Mouse (Mus musculus) CH12.LX (cell line): ENCODE data around the gene Cxcl1. TPM values are rescaled to one million over a fixed set of nuclear protein-coding genes. Genes with fewer than 3 reads are reported as not detected.

Experiments used
- DNase-seq: peaks from one replicate; pipeline ENCODE4 v3.0.0-alpha.2; 2013; ENCODE audit errors: extremely low read depth
- H3K27ac ChIP-seq: 2 replicates; pipeline ENCODE4 v1.5.1; 2012; ENCODE audit warnings: low read depth, mild to moderate bottlenecking, control low read depth, moderate library complexity; ENCODE audit not compliant: insufficient read depth
- H3K27me3 ChIP-seq: replicated peaks from 2 replicates; pipeline ENCODE3; 2012; ENCODE audit warnings: inconsistent platforms
- H3K36me3 ChIP-seq, 2 experiments: replicated peaks in 1 of 2; 2 replicates each; pipeline versions ENCODE3 to v1.6.1; 2012; ENCODE audit warnings: inconsistent platforms in 1 of 2, low read length in 1 of 2, mild to moderate bottlenecking in 1 of 2, mixed read lengths in 1 of 2, moderate library complexity in 1 of 2; ENCODE audit not compliant: control insufficient read depth in 1 of 2, insufficient read depth in 1 of 2
- H3K4me1 ChIP-seq, 2 experiments: 2 replicates each; pipeline ENCODE4 v1.6.1; 2012; ENCODE audit warnings: inconsistent platforms in 1 of 2, moderate library complexity in 1 of 2; ENCODE audit not compliant: insufficient read depth in 2 of 2, control insufficient read depth in 1 of 2
- H3K4me2 ChIP-seq: 2 replicates; pipeline ENCODE4 v1.6.1; 2012; ENCODE audit warnings: low read depth, mild to moderate bottlenecking, control low read depth; ENCODE audit not compliant: poor library complexity, insufficient read depth, severe bottlenecking
- H3K4me3 ChIP-seq, 3 experiments: fragments of 150-350 bp in 1 of 3; sonication (generic) in 1 of 3; replicated peaks in 1 of 3; 2 replicates each; pipeline versions ENCODE3 to v1.5.1; 2011 to 2012; ENCODE audit warnings: low read depth in 2 of 3, low read length in 2 of 3, mild to moderate bottlenecking in 2 of 3, moderate library complexity in 2 of 3, control low read depth in 1 of 3, improper control_type of control experiment in 1 of 3, inconsistent platforms in 1 of 3, mixed read lengths in 1 of 3; ENCODE audit not compliant: poor library complexity in 1 of 3
- H3K79me2 ChIP-seq: replicated peaks from 2 replicates; pipeline ENCODE4 v1.6.1; 2012; ENCODE audit warnings: mild to moderate bottlenecking, moderate library complexity; ENCODE audit not compliant: control insufficient read depth, poor library complexity, insufficient read depth, severe bottlenecking; ENCODE audit errors: extremely low read depth
- H3K9ac ChIP-seq: 2 replicates; pipeline ENCODE4 v1.6.1; 2012; ENCODE audit warnings: low read depth, mild to moderate bottlenecking, control low read depth, moderate library complexity; ENCODE audit not compliant: insufficient read depth
- H3K9me3 ChIP-seq: replicated peaks from 2 replicates; pipeline ENCODE3; 2012; ENCODE audit warnings: low read length, inconsistent platforms, mixed read lengths
- BHLHE40 ChIP-seq: IDR thresholded peaks from 2 replicates; pipeline ENCODE4 v1.6.1; 2011; ENCODE audit warnings: mild to moderate bottlenecking, low read depth, low read length, improper control_type of control experiment
- CHD2 ChIP-seq: IDR thresholded peaks from 2 replicates; pipeline ENCODE4 v1.6.1; 2011; ENCODE audit warnings: low read length, improper control_type of control experiment
- CTCF ChIP-seq, 2 experiments: IDR thresholded peaks in 1 of 2; conservative IDR thresholded peaks in 1 of 2; 2 replicates each; pipeline ENCODE4 v1.5.1; 2011 to 2012; ENCODE audit warnings: low read depth in 2 of 2, low read length in 2 of 2, improper control_type of control experiment in 1 of 2, inconsistent platforms in 1 of 2, mild to moderate bottlenecking in 1 of 2, moderate library complexity in 1 of 2
- ELF1 ChIP-seq: IDR thresholded peaks from 2 replicates; pipeline ENCODE4 v1.6.1; 2014; ENCODE audit warnings: low read depth, mild to moderate bottlenecking, inconsistent platforms, low read length, improper control_type of control experiment
- ETS1 ChIP-seq: conservative IDR thresholded peaks from 2 replicates; pipeline ENCODE4 v1.6.1; 2012; ENCODE audit warnings: low read depth, mild to moderate bottlenecking, inconsistent platforms, low read length, improper control_type of control experiment, moderate library complexity
- GABPA ChIP-seq: IDR thresholded peaks from 2 replicates; pipeline ENCODE4 v1.6.1; 2012; ENCODE audit warnings: low read depth, low read length, improper control_type of control experiment, inconsistent platforms; ENCODE audit not compliant: insufficient replicate concordance
- IRF4 ChIP-seq: IDR thresholded peaks from 2 replicates; pipeline ENCODE4 v1.6.1; 2014; ENCODE audit warnings: low read depth, mild to moderate bottlenecking, inconsistent platforms, low read length, improper control_type of control experiment
- KAT2A ChIP-seq: IDR thresholded peaks from 2 replicates; pipeline ENCODE4 v1.6.1; 2012; ENCODE audit warnings: low read length, improper control_type of control experiment, inconsistent platforms; ENCODE audit not compliant: insufficient replicate concordance
- MAX ChIP-seq: IDR thresholded peaks from 2 replicates; pipeline ENCODE4 v1.6.1; 2011; ENCODE audit warnings: low read length, improper control_type of control experiment
- MEF2A ChIP-seq: IDR thresholded peaks from 2 replicates; pipeline ENCODE4 v1.6.1; 2014; ENCODE audit warnings: low read depth, mild to moderate bottlenecking, inconsistent platforms, low read length, improper control_type of control experiment, borderline replicate concordance
- MXI1 ChIP-seq: IDR thresholded peaks from 2 replicates; pipeline ENCODE4 v1.6.1; 2011; ENCODE audit warnings: mild to moderate bottlenecking, low read depth, low read length, improper control_type of control experiment
- PAX5 ChIP-seq: IDR thresholded peaks from 2 replicates; pipeline ENCODE4 v1.6.1; 2012; ENCODE audit warnings: low read length, inconsistent platforms, mixed read lengths
- POLR2A ChIP-seq: IDR thresholded peaks from 2 replicates; pipeline ENCODE4 v1.6.1; 2011; ENCODE audit warnings: low read depth, mild to moderate bottlenecking, improper control_type of control experiment, low read length
- RCOR1 ChIP-seq: conservative IDR thresholded peaks from 2 replicates; pipeline ENCODE4 v1.6.1; 2012; ENCODE audit warnings: low read depth, mild to moderate bottlenecking, inconsistent platforms, low read length, improper control_type of control experiment
- SIN3A ChIP-seq: IDR thresholded peaks from 2 replicates; pipeline ENCODE4 v1.6.1; 2012; ENCODE audit warnings: low read length, improper control_type of control experiment, inconsistent platforms
- SMC3 ChIP-seq: IDR thresholded peaks from 2 replicates; pipeline ENCODE4 v1.6.1; 2011; ENCODE audit warnings: low read depth, low read length, improper control_type of control experiment
- UBTF ChIP-seq: IDR thresholded peaks from 2 replicates; pipeline ENCODE4 v1.6.1; 2012; ENCODE audit warnings: low read depth, mild to moderate bottlenecking, inconsistent platforms, low read length, improper control_type of control experiment, moderate library complexity
- ZC3H11A ChIP-seq: IDR thresholded peaks from 2 replicates; pipeline ENCODE4 v1.6.1; 2012; ENCODE audit warnings: low read depth, mild to moderate bottlenecking, inconsistent platforms, low read length, improper control_type of control experiment
- ZMIZ1 ChIP-seq: IDR thresholded peaks from 2 replicates; pipeline ENCODE4 v1.6.1; 2012; ENCODE audit warnings: low read depth, mild to moderate bottlenecking, inconsistent platforms, low read length, improper control_type of control experiment
- dilution Hi-C: fragments of 300-500 bp; cut with MboI; formaldehyde crosslinking; loops from 2 replicates; pipeline ENCODE4 v1.14.3; 2020; ENCODE audit warnings: low sequenced_read_pairs; ENCODE audit not compliant: extremely low pct_unique_long_range_greater_than_20kb, extremely low pct_ligation_motif_present
- in situ Hi-C: fragments of 300-500 bp; cut with MboI; formaldehyde crosslinking; loops from 3 replicates; pipeline ENCODE4 v1.14.3; 2019; ENCODE audit warnings: low sequenced_read_pairs, low pct_ligation_motif_present, low pct_unique_long_range_greater_than_20kb, mixed read lengths
- polyA plus RNA-seq: library from polyadenylated mRNA; unstranded; fragments of >175 nt; gene quantifications from 2 replicates; pipeline ENCODE4 v1.2.1, GENCODE M21; 2012; ENCODE audit warnings: low read depth; ENCODE audit not compliant: insufficient read length
- total RNA-seq, 2 experiments: library from RNA; depleted of rRNA; stranded (reverse); fragments of 300-350 nt in 1 of 2; fragments of >200 nt in 1 of 2; gene quantifications; 2 replicates each; pipeline ENCODE4 v1.2.3; 2012 to 2014

Cxcl1 gene
- total and polyA plus RNA-seq, 3 experiments: not detected

DNA sequence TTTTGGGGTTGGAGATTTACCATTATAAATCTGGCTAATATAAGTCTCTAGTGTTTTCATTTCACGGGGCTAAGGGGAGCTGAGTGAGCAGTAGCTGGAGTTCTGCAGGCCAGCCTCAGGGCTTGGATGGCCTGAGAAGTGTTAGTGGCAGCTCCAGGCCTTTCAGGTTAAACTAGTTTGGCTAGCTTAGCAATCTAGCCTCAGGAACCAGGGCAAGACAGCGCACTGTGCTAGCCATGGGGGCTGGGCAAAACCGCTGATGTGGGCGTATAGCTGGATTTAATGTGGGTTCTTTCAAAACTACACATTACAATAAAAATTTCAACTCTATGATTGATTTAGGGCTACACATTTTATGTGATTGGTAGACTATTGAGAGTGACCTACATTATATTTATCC is 31.9 kb downstream of the Cxcl1 start:
- Histone ChIP-seq H3K4me3 (no peak overlapping the region), H3K27ac (no peak overlapping the region), H3K9me3 (no peaks in the 10 kb centered on the region), H3K27me3 (no peaks in the 10 kb centered on the region), H3K9ac (no peak overlapping the region), H3K4me1 (no peaks in the 10 kb centered on the region), H3K79me2 (no peaks in the 10 kb centered on the region), H3K4me2 (no peak overlapping the region), H3K36me3 (no peaks in the 10 kb centered on the region)
- in situ Hi-C loops: no loop called here
- DNase-seq: no peak
- dilution Hi-C loops: no loop called here
- no peak for TF ChIP-seq MEF2A

GRCm38 (mm10) chr5:90930546-90930945 is 39.5 kb downstream of the Cxcl1 start:
- Histone ChIP-seq H3K9ac (peak overlapping the region; percentile 45; the same call in 1 of the 2 replicates), H3K27ac (no peak overlapping the region), H3K27me3 (no peaks in the 10 kb centered on the region), H3K4me3 (peak overlapping the region; percentile 28 to 67 (median 57)), H3K36me3 (no peaks in the 10 kb centered on the region), H3K4me1 (peaks cover 0 to 13% of the 10 kb centered on the region in 2 experiments; a peak in 2 of 4 replicates), H3K4me2 (peak overlapping the region; percentile 87), H3K9me3 (no peaks in the 10 kb centered on the region), H3K79me2 (no peaks in the 10 kb centered on the region)
- dilution Hi-C loops: no loop called here
- TF ChIP-seq KAT2A: no peak
- TF ChIP-seq SMC3: no peak
- no peak for TF ChIP-seq CTCF (conservative IDR thresholded peaks at IDR 0.05 in 1 of 2, IDR thresholded peaks at IDR 0.05 in 1 of 2; ENCODE audit: low read depth in 2 of 2, low read length in 2 of 2)
- no peak for TF ChIP-seq PAX5
- TF ChIP-seq RCOR1: no peak
- TF ChIP-seq ZC3H11A: no peak
- no peak for TF ChIP-seq MEF2A
- no peak for TF ChIP-seq IRF4
- no peak for TF ChIP-seq POLR2A
- no peak for DNase-seq
- in situ Hi-C loops: no loop called here

DNA sequence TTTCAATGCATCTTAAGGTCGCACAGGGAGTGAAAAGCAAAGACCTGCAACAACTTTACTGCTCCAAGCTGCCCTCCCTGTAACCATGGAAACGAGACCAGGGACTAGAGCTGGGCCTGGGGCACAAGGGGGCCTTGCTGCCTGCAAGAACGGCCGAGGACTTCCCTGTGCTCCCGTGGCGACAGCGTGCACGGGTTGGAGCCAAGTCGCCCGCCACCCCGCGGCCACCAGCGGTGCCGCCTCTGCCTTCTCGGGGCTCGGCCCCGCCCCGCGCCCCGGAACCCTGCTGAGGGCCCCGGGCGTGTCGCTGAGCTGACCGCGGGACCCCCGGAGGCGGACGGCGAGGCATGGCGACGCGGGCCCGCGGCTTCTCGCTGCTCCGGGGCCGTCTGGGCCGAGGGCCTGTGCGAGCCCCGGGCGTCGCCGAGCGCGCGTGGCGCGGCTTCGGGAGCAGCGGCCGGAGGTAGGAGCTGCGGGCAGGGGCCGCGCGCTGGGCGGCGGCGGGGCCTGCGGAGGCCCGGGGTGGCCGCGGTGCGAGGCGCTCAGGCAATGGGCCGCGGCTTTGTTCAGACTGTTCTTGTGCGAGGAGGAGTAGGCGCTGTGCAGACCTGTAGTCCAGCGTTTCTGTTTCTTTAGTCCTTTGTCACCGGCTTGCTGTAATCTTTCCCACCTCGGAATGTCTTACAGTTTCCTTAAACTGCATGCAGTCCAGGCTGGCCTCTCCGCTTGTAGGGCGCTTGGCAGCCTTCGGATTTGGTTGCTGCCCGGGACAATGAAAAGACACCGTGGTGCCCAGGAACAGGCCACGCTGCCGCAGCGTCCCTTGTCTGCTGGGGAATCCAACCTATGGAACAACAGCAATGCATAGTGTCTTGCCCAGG is 40.2 kb downstream of the Cxcl1 start, which contains the start of gene Mthfd2l:
Gene Mthfd2l (plus strand): TSS at position 147 of the 881 bp plus-strand sequence.
- dilution Hi-C loops (no loop called here), in situ Hi-C loops (no loop called here)
- peak; percentile 38 for DNase-seq
- H3K4me3 ChIP-seq: peak within 1 kb of the TSS; percentile 38 to 67 (median 57)
- no peaks in the 10 kb centered on the region for H3K9me3 ChIP-seq
- H3K27me3 ChIP-seq: no peaks in the 10 kb centered on the region
- peaks cover 0 to 13% of the 10 kb centered on the region in 2 experiments; a peak in 2 of 4 replicates for H3K4me1 ChIP-seq
- H3K27ac ChIP-seq: no peak within 1 kb of the TSS
- no peaks in the 10 kb centered on the region for H3K79me2 ChIP-seq
- peak within 1 kb of the TSS; percentile 87 for H3K4me2 ChIP-seq
- H3K9ac ChIP-seq: peak within 1 kb of the TSS; percentile 63
- TF ChIP-seq ELF1 (0 out of 2 replicates have a peak, but pooled peaks have one; percentile 24), MXI1 (peak; percentile 57), MEF2A (0 out of 2 replicates have a peak, but pooled peaks have one; percentile 15), BHLHE40 (peak; percentile 68), MAX (peak; percentile 35; the same call in 1 of the 2 replicates), UBTF (peak; percentile 43; the same call in 1 of the 2 replicates), ZMIZ1 (peak; percentile 41; the same call in 1 of the 2 replicates), CHD2 (no peak), SIN3A (0 out of 2 replicates have a peak, but pooled peaks have one; percentile 13), GABPA (no peak), ETS1 (no peak), POLR2A (peak; percentile 31; the same call in 1 of the 2 replicates), CTCF (conservative IDR thresholded peaks at IDR 0.05 in 1 of 2, IDR thresholded peaks at IDR 0.05 in 1 of 2; ENCODE audit: low read depth in 2 of 2, low read length in 2 of 2) (peak in 1 of 2 experiments; percentile 43; a peak in 2 of 4 replicates)
- H3K36me3 ChIP-seq: no peaks in the 10 kb centered on the region
